Comparison of ENCODE assay signal across 13 mouse cellular contexts in genomic region chr10:122581096-122581495, GRCm38 (mm10).
DNase-seq lines count a peak whose midpoint lies in the region; ATAC-seq and TF ChIP-seq lines count a peak whose summit lies in the region.
"Had no signal": no experiment of that assay in that cellular context is flagged by ENCODE, and none has a peak within 500 bp of the region (broad histone marks: within the 10 kb centered on the region; RNA-seq: fewer than 3 reads in every experiment).

No protein-coding gene starts in this region.

- H3K79me2 ChIP-seq in MEL (ENCODE audit: control insufficient read depth, insufficient read depth, low read length, poor library complexity): no peaks in the 10 kb centered on the region

- H3K4me2 ChIP-seq in lung, embryonic 14.5 days: no peak overlapping the region
- H3K4me2 ChIP-seq: liver, embryonic 12.5 days had no signal

- H3K27ac ChIP-seq in gastrocnemius, adult 2 months: no peak overlapping the region
- H3K27ac ChIP-seq in lung, embryonic 14.5 days (ENCODE audit: low read depth): no peak overlapping the region
- H3K27ac ChIP-seq in MEL (ENCODE audit: control insufficient read depth, low read depth, low read length): no peak overlapping the region
- H3K27ac ChIP-seq: liver, embryonic 12.5 days had no signal

- peak; percentile 10; the same call in 1 of the 2 replicates for TF ChIP-seq CTCF in gastrocnemius, adult 2 months (IDR thresholded peaks at IDR 0.05)
- peak; percentile 43; the same call in 1 of the 2 replicates for TF ChIP-seq CTCF in lung, embryonic 14.5 days (IDR thresholded peaks at IDR 0.05; ENCODE audit: low read depth)
- peak; percentile 29 to 50 (median 38) for TF ChIP-seq CTCF in MEL (IDR thresholded peaks at IDR 0.05 in 2 of 3, conservative IDR thresholded peaks at IDR 0.05 in 1 of 3; ENCODE audit: control insufficient read depth in 1 of 3, insufficient read depth in 1 of 3, low read depth in 2 of 3, low read length in 3 of 3, poor library complexity in 1 of 3, severe bottlenecking in 1 of 3)

- intact Hi-C loops in gastrocnemius, adult 2 months (cut with DNase I): no loop called here
- intact Hi-C loops in gastrocnemius, postnatal 36 days (cut with DNase I): no loop called here

- no peak overlapping the region for H3K4me3 ChIP-seq in gastrocnemius, adult 2 months
- no peak overlapping the region for H3K4me3 ChIP-seq in lung, embryonic 14.5 days (ENCODE audit: low read depth, low read length)
- no peak overlapping the region for H3K4me3 ChIP-seq in MEL (ENCODE audit: control insufficient read depth in 1 of 2, insufficient read depth in 1 of 2, low read depth in 2 of 2, low read length in 2 of 2)
- H3K4me3 ChIP-seq: liver, embryonic 12.5 days; megakaryocyte, embryonic 14.5 days had no signal

- H3K9me3 ChIP-seq in lung, embryonic 14.5 days (ENCODE audit: low read depth, low read length): no peaks in the 10 kb centered on the region
- H3K9me3 ChIP-seq in MEL (replicated peaks; ENCODE audit: insufficient read depth, low read length): no peaks in the 10 kb centered on the region
- H3K9me3 ChIP-seq: liver, embryonic 12.5 days had no signal

- peak; percentile 8 for TF ChIP-seq RAD21 in MEL (IDR thresholded peaks at IDR 0.05; ENCODE audit: low read depth, low read length)

- WGBS in lung, embryonic 14.5 days: 83% methylated on average over 7 of the region's 7 CpGs

- no peaks in the 10 kb centered on the region for H3K4me1 ChIP-seq in lung, embryonic 14.5 days (ENCODE audit: insufficient read depth)
- H3K4me1 ChIP-seq in MEL (ENCODE audit: control insufficient read depth in 1 of 2, insufficient read depth in 2 of 2, low read length in 2 of 2): no peaks in the 10 kb centered on the region
- H3K4me1 ChIP-seq: liver, embryonic 12.5 days; megakaryocyte, embryonic 14.5 days had no signal

- no peak for DNase-seq in gastrocnemius, adult 2 months
- no peak for DNase-seq in gastrocnemius, postnatal 36 days
- DNase-seq in lung, embryonic 14.5 days: no peak
- DNase-seq in lung, adult 18-20 months: no peak
- peak; percentile 13 for DNase-seq in MEL (ENCODE audit: low read depth, low spot score)
- peak; percentile 38 for DNase-seq in naive thymus-derived CD4-positive, alpha-beta T cell, adult 2 months (ENCODE audit: low read depth)
- DNase-seq in cerebellum, adult 11 months: no peak
- DNase-seq in spleen, postnatal 4 days (ENCODE audit: low spot score in 2 of 2): no peak
- DNase-seq: adrenal gland, postnatal 25 days; cerebellum, adult 2 months had no signal

- H3K36me3 ChIP-seq in lung, embryonic 14.5 days (ENCODE audit: insufficient read depth): no peaks in the 10 kb centered on the region
- no peaks in the 10 kb centered on the region for H3K36me3 ChIP-seq in MEL (ENCODE audit: control insufficient read depth in 1 of 2, insufficient read depth in 2 of 2, low read length in 2 of 2)
- H3K36me3 ChIP-seq: liver, embryonic 12.5 days had no signal

- no peak for TF ChIP-seq EP300 in MEL (IDR thresholded peaks at IDR 0.05; ENCODE audit: low read depth in 1 of 2, low read length in 2 of 2)

- no peaks in the 10 kb centered on the region for H3K27me3 ChIP-seq in lung, embryonic 14.5 days (ENCODE audit: insufficient read depth, low read length)
- H3K27me3 ChIP-seq in MEL (ENCODE audit: control insufficient read depth in 1 of 2, insufficient read depth in 2 of 2, low read length in 2 of 2): no peaks in the 10 kb centered on the region
- H3K27me3 ChIP-seq: liver, embryonic 12.5 days; megakaryocyte, embryonic 14.5 days had no signal

- H3K9ac ChIP-seq in lung, embryonic 14.5 days: no peak overlapping the region
- H3K9ac ChIP-seq in MEL (ENCODE audit: control insufficient read depth, low read depth, low read length, poor library complexity, severe bottlenecking): no peak overlapping the region
- H3K9ac ChIP-seq: liver, embryonic 12.5 days had no signal

- no peak for TF ChIP-seq POLR2A in MEL (IDR thresholded peaks at IDR 0.05; ENCODE audit: control insufficient read depth in 1 of 2, insufficient read depth in 1 of 2, low read depth in 1 of 2, low read length in 2 of 2, poor library complexity in 1 of 2)

- no peak for ATAC-seq in lung, embryonic 14.5 days (ENCODE audit: insufficient read depth)
- ATAC-seq: inflammation-experienced regulatory T-cells, adult 6 months; liver, embryonic 12.5 days had no signal

TF ChIP-seq in MEL, 35 proteins besides CTCF, POLR2A, EP300 and RAD21:
- TF ChIP-seq SMC3 (IDR thresholded peaks at IDR 0.05; ENCODE audit: low read depth, low read length) (peak; percentile 28; the same call in 1 of the 2 replicates), HCFC1 (IDR thresholded peaks at IDR 0.05; ENCODE audit: low read depth, low read length) (no peak)

Comparison
In these comparisons a context has a peak if more than half of its experiments do, and no peak if none do; other contexts are left out.
1. DNase-seq: peak in MEL (single experiment) and naive thymus-derived CD4-positive, alpha-beta T cell, adult 2 months (single experiment); none in gastrocnemius, adult 2 months (single experiment), gastrocnemius, postnatal 36 days (0 of 2), lung, embryonic 14.5 days (single experiment), lung, adult 18-20 months (0 of 2), cerebellum, adult 11 months (single experiment) and spleen, postnatal 4 days (0 of 2).
2. Peak in every context shown above with its lines, with median percentiles within 50 percentile points of each other: CTCF ChIP-seq.